Mouse (Mus musculus) bone marrow macrophage, adult 2 months (primary cell): ENCODE results near the gene Anp32e. TPM values are rescaled to one million over a fixed set of nuclear protein-coding genes. Genes with fewer than 3 reads are reported as not detected.
"Not testable (repeated sequence)": the region's sequence is repeated elsewhere in the genome, so short reads cannot be mapped to it uniquely, and the experiment has no call there.

Experiments
- H3K27ac ChIP-seq: 2 replicates; pipeline ENCODE4 v1.5.1; 2012; ENCODE audit warnings: low read depth, low read length; ENCODE audit not compliant: insufficient read depth
- H3K4me1 ChIP-seq: 2 replicates; pipeline ENCODE4 v1.6.1; 2012; ENCODE audit warnings: low read length; ENCODE audit not compliant: control insufficient read depth, insufficient read depth
- H3K4me3 ChIP-seq: 2 replicates; pipeline ENCODE4 v1.5.1; 2012; ENCODE audit warnings: mild to moderate bottlenecking, low read length, moderate library complexity; ENCODE audit not compliant: insufficient read depth
- CTCF ChIP-seq: IDR thresholded peaks from 2 replicates; pipeline ENCODE4 v1.5.1; 2012; ENCODE audit warnings: low read depth, mild to moderate bottlenecking, low read length, moderate library complexity
- POLR2A ChIP-seq: IDR thresholded peaks from 2 replicates; pipeline ENCODE4 v1.6.1; 2012; ENCODE audit warnings: mild to moderate bottlenecking, low read depth, low read length, borderline replicate concordance
- polyA plus RNA-seq: library from polyadenylated mRNA; stranded (reverse); fragments of >200 nt; gene quantifications from 2 replicates; pipeline ENCODE4 v1.2.4, GENCODE M21; 2012; ENCODE audit not compliant: missing spikeins, insufficient read depth, insufficient read length

Gene Anp32e
- polyA plus RNA-seq, 1 experiment = 134 TPM

DNA sequence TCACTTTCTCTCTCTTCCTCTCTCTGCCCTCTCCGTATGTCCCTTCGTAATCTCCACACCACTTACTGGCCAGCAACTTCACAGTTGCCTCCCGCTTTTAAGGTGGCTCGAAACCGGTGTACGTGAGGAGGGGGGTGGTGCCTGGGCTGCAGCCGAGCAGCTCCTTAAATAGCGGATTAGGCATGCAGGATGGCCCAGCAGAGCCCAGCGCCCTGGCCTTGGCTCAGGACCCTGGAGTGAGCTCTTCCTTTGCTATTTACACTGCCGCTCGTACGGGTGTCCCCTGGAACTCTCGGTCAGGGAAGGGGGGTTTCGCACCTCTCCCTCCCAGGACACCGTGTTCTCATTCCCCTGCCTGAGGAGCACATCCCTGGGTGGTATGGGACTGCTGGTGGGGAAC is 24.5 kb upstream of the Anp32e start, which contains the start of gene Car14:
Car14 (minus strand) TSS at position 124 of the 400 bp plus-strand sequence.
- no peak for TF ChIP-seq CTCF
- no peak for TF ChIP-seq POLR2A
- peak within 1 kb of the TSS; percentile 27 for H3K4me3 ChIP-seq
- H3K4me1 ChIP-seq = peaks cover 10% of the 10 kb centered on the region
- no peak within 1 kb of the TSS for H3K27ac ChIP-seq

DNA sequence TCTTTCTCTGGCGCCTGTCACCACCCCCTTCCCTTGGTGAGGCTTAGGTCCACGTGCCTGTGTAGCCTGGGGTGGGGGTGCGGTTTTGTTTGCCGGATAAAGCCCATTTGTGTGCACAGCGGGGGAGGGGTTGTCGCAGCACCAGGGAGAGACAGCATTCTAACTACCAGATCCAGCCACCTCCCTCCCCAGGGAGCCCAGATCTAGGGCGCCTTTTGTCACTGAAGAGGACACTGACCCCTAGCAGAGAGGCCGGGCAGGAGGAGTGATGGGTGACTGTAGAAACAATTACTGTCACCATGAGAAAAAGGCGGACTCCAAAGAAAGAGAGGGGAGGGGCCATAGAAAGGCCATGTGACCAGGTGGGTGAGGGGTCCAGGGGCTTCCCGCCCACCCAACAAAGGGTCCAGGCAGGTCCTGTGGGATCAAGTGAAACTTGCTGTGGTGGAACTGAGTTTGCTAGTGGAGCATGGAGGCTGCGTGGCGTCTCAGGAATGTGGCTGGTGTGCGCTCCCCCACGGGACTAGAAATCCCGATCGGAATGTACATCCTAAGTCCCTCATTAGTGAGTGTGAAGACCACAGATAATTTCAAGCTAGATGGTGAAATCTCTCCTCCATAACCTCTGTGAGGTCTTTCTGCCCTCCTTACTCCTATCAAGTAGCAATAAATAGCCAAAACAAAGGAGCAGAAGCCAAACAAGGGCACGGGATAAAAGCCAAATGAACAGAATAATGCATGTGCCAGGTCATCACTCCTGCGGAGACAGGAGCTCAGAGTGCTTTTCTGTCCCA is 23.7 kb upstream of the Anp32e start:
- Histone ChIP-seq H3K4me1 (peaks cover 10% of the 10 kb centered on the region), H3K4me3 (peak overlapping the region; percentile 27), H3K27ac (no peak overlapping the region)
- TF ChIP-seq CTCF (no peak), POLR2A (no peak)

DNA sequence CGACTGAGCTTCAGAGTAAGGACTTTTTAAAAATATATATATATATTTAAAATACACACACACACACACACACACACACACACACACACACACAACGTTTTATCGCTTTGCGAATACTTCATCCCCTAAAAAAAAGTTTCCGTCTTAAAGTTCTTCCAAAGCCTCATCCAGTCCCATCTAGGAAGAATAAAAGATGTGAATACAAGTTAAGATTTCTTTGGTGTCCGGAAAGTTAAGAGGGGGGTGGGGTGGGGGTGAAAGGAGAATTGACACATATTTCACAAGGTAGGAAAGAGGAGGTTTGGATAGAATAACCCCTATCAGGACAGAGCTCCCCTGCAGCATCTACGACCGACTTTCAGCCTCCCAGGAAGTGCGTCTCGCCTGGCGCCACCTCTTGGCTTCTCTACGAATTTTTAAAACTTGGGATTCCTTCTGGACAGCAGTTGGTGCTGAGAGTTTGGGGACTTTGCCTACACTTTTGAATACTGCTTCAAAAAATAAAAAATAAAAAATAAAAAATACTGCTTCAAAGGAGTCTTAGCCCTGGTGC is 23.0 kb upstream of the Anp32e start:
- Histone ChIP-seq H3K4me1 (peaks cover 10% of the 10 kb centered on the region), H3K4me3 (peak overlapping the region; percentile 31; the same call in 1 of the 2 replicates), H3K27ac (no peak overlapping the region)
- TF ChIP-seq POLR2A (no peak), CTCF (peak; percentile 52)

DNA sequence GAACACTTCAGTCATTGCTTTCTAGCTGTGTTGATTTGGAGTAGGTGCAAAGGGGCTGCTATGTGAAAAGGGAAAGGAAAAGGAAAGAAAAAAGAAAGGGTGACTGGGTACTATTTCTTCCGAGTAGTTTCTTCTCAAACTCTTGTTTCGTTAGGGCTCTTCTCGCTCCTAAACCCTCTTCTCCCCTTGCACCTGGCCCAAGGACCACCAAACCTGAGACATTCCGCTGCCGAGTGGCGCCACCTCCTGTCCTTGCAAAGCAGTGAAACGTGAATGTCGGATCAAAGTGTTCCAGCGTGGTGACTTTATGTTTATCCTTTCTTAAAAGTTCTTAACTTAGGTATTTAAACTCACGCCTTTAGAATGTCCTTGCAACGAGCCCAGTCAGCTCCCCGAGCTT is 22.2 kb upstream of the Anp32e start:
- peak overlapping the region; percentile 31 for H3K4me3 ChIP-seq
- TF ChIP-seq CTCF (peak; percentile 98), POLR2A (no peak)
- H3K27ac ChIP-seq = no peak overlapping the region
- peaks cover 10% of the 10 kb centered on the region for H3K4me1 ChIP-seq

DNA sequence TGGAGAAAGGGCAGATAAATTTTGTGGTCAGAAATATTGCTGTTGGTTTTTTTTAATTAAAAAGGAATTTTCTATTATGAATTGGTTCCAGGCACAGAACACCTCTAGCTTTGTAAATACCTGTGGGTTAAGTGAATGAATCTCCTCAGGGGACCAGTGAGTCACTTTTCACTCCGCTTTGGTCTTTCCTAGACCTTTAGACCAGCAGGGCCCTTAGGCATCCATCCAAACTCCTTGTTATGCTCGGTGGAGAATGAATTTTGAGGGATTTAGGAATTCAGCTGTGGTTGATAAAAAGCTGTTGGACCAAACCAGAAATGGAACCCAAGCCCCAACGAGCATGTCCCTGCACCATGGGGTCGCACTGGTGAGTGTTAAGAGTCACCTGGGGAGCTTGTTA is 21.4 kb upstream of the Anp32e start:
- Histone ChIP-seq H3K27ac (no peak overlapping the region), H3K4me3 (no peak overlapping the region), H3K4me1 (peaks cover 10% of the 10 kb centered on the region)
- TF ChIP-seq CTCF (no peak), POLR2A (no peak)

DNA sequence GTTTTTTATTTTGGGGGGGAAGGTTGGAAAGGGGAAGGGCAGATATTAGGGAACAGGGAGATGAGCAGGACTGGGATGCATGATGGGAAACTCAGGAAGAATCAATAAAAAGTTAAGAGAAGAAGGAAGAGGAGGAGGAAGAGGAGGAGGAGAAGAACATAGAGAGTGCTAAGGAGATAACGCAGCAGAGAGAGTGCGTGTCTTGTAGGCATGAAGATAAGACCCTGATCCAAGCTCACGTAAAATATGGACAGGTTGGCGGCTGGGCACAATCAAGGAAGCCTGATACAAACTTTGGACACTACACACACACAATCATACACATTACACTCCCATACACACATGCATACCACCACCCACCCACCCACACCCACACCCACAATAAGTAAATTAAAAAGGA is 14.3 kb upstream of the Anp32e start:
- no peak overlapping the region for H3K27ac ChIP-seq
- peaks cover 3% of the 10 kb centered on the region; the same call in 1 of the 2 replicates for H3K4me1 ChIP-seq
- no peak overlapping the region for H3K4me3 ChIP-seq
- no peak for TF ChIP-seq POLR2A
- no peak for TF ChIP-seq CTCF

DNA sequence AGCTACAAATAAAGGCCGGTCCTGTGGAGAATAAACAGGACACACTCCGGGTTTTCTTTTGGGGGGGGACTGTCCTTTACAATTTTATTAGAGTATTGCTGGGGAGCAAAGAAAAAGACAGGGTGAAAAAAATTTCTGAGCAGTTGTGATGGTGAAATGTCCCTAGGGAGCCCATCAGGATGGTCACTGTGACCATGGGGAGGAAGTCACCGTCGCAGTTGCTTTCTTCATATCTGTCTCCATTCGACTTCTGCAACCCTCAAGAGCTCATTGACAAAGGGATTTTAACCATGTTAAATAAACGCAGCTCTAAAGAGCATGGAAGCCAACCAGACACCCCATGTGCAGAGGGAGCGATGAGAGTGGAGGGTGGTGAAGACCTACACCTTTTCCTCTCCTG is 12.3 kb upstream of the Anp32e start:
- Histone ChIP-seq H3K27ac (no peak overlapping the region), H3K4me1 (peaks cover 3% of the 10 kb centered on the region; the same call in 1 of the 2 replicates), H3K4me3 (no peak overlapping the region)
- no peak for TF ChIP-seq CTCF
- no peak for TF ChIP-seq POLR2A

DNA sequence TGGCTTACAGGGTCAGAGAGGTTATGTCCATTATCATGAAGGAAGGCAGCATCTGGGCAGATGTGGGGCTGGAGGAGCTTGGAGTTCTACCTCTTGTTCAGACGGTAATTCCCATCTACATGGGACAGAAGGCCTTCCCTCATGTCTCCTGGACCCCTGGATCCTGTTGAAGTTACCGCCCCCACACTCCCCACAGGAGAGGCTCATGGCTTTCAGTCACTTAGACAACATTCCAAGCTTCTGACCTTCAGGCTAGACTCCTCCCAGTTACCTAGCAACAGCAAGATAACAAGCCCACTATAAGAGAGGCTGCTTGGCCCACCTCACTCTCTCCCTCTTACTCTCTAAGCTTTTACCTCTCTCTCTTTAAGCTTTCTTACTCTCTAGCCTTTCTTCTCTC is 8.5 kb upstream of the Anp32e start:
- not testable (repeated sequence) for H3K4me1 ChIP-seq, H3K27ac ChIP-seq, H3K4me3 ChIP-seq

DNA sequence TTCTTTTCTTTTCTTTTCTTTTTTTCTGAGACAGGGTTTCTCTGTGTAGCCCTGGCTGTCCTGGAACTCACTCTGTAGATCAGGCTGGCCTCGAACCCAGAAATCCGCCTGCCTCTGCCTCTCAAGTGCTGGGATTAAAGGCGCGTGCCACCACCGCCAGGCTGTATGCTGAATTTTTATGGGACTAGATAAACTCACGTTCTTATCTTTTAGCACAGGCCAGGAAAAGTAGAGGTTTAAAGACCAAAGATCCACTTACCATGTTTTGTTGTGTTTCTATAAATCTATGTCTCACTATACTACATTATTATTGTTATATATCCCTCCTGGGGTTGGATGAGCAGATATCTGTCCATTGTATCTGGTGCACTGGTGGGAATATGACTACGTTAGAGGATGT is 5.6 kb upstream of the Anp32e start:
- not testable (repeated sequence) for H3K27ac ChIP-seq, H3K4me3 ChIP-seq, H3K4me1 ChIP-seq

DNA sequence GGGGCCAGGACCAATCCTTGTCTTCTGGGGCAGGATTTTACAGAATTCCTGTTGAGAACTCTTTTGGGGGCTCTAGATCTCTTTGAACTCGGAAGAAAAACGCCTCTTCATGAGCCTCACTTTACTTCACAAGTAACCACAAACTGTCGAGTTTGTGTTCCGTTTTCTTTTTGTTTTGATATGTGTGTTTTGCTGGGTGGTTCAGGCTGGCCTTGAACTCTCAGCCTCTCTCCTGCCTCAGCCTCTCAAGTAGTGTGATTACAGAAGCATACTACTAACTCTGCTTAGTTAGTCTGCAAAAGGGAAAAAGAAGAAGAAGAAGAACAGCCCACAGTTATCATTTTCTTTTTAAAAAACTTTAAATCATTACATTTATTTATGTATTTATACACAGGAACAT is 4.9 kb upstream of the Anp32e start:
- Histone ChIP-seq H3K4me1 (0 out of 2 replicates have a peak, but pooled peaks cover 2% of the 10 kb centered on the region), H3K4me3 (no peak overlapping the region), H3K27ac (no peak overlapping the region)
- TF ChIP-seq POLR2A (no peak), CTCF (no peak)
